Mouse (Mus musculus) cerebellum, adult 2 months (tissue): ENCODE measurements at regions not wholly inside any gene's neighbourhood (a gene's known extent, or its start where the extent isn't known, plus 50 kb on each side); places are given as distances from the start of the nearest gene placed in this dataset.

Experiments used
- CTCF ChIP-seq: fragments of 200-500 bp; IDR thresholded peaks from 2 replicates; pipeline ENCODE4 v1.5.1; 2011; ENCODE audit warnings: low read depth, mild to moderate bottlenecking, control low read depth, low read length, moderate library complexity, borderline replicate concordance; ENCODE audit not compliant: insufficient read depth
- POLR2A ChIP-seq: fragments of 200-500 bp; IDR thresholded peaks from 2 replicates; pipeline ENCODE4 v1.6.1; 2011; ENCODE audit warnings: low read length, control low read depth, borderline replicate concordance; ENCODE audit not compliant: insufficient read depth

- TF ChIP-seq CTCF (no peak), POLR2A (no peak)
Observed at GRCm38 (mm10) chr3:41450696-41451095, 104.8 kb upstream of the Jade1 start.
